Mouse (Mus musculus) myocyte (in vitro differentiated cells): Measurements from ENCODE around the gene Alg12.

Experiments used
- E2F4 ChIP-seq: IDR thresholded peaks from one replicate; pipeline ENCODE4 v1.6.1; 2011; ENCODE audit warnings: mild to moderate bottlenecking, control low read depth, moderate library complexity; ENCODE audit not compliant: insufficient read depth
- MAX ChIP-seq: IDR thresholded peaks from one replicate; pipeline ENCODE4 v1.6.1; 2011; ENCODE audit warnings: low read depth, mild to moderate bottlenecking, control low read depth

GRCm38 (mm10) chr15:88858707-88859106 lies 39.6 kb upstream of the Alg12 start:
- TF ChIP-seq E2F4 (no peak), MAX (no peak)
